Mouse (Mus musculus) stomach, embryonic 16.5 days (tissue): ENCODE data around the gene S100a6. TPM values are rescaled to one million over a fixed set of nuclear protein-coding genes. Genes with fewer than 3 reads are reported as not detected.

ENCODE experiments used
- ATAC-seq: fragments of 200-750 bp; cut with Nextera tagmentation; 2 replicates; pipeline ENCODE4 v1.8.0; 2017; ENCODE audit warnings: moderate number of reproducible peaks, moderate TSS enrichment; ENCODE audit not compliant: insufficient read depth, low FRiP score
- H3K27ac ChIP-seq: fragments of 300-500 bp; sonication (generic); 2 replicates; pipeline ENCODE4 v1.5.1; 2014; ENCODE audit warnings: low read length
- H3K27me3 ChIP-seq: fragments of 300-500 bp; sonication (generic); 2 replicates; pipeline ENCODE4 v1.6.1; 2014; ENCODE audit warnings: low read length, control low read depth, mixed read lengths; ENCODE audit not compliant: control insufficient read depth, insufficient read depth
- H3K36me3 ChIP-seq: fragments of 300-500 bp; sonication (generic); 2 replicates; pipeline ENCODE4 v1.6.1; 2014; ENCODE audit warnings: low read length; ENCODE audit not compliant: control insufficient read depth, insufficient read depth
- H3K4me1 ChIP-seq: fragments of 300-500 bp; sonication (generic); 2 replicates; pipeline ENCODE4 v1.6.1; 2014; ENCODE audit warnings: low read length, control low read depth, mixed read lengths; ENCODE audit not compliant: control insufficient read depth, insufficient read depth
- H3K4me2 ChIP-seq: fragments of 300-500 bp; sonication (generic); 2 replicates; pipeline ENCODE4 v1.6.1; 2014; ENCODE audit warnings: low read depth, low read length, mixed read lengths
- H3K4me3 ChIP-seq: fragments of 300-500 bp; sonication (generic); replicated peaks from 2 replicates; pipeline ENCODE4 v1.5.1; 2014; ENCODE audit warnings: mild to moderate bottlenecking, low read length
- H3K9ac ChIP-seq: fragments of 300-500 bp; sonication (generic); 2 replicates; pipeline ENCODE4 v1.6.1; 2014; ENCODE audit warnings: low read length
- H3K9me3 ChIP-seq: fragments of 300-500 bp; sonication (generic); replicated peaks from 2 replicates; pipeline ENCODE4 v1.6.1; 2016; ENCODE audit warnings: low read length, control low read depth; ENCODE audit not compliant: control insufficient read depth
- whole genome bisulfite sequencing: fragments of 180-500 bp; shearing (Covaris S2); extraction: QIAGEN DNeasy Blood & Tissue Kit; methylation state at CpG from one replicate; pipeline ENCODE4 v1.1.7; 2014; 5-methylcytosine and 5-hydroxymethylcytosine counted together
- polyA plus RNA-seq: library from polyadenylated mRNA; unstranded; fragments of >200 nt; fragmentation: Nextera tagmentation; extraction: Ambion mirVana; gene quantifications from 2 replicates; pipeline ENCODE4 v1.2.1, GENCODE M21; 2015

The S100a6 gene
- polyA plus RNA-seq, 1 experiment from 2014 or later: 820 TPM

DNA sequence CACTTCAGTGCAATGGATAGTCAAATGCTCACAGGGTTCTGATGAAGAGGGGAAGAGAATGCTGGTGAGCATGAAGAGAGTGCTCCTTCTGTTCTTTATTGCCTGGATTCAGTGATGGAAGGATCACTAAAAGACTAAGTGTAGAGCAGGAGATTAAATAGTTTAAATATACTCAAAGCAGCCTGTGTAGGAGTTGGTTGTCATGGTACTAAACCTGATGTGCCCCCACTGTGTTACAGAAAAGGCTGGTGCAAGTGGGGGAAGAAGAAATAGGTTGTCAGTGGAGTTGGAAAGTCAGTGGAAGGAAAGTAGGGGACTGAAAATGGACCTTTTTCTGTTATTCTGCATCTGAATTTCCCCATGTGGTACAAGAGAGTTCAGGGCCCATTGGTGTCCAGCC lies 36.3 kb downstream of the S100a6 start:
- Histone ChIP-seq H3K27me3 (no peaks in the 10 kb centered on the region), H3K9me3 (no peaks in the 10 kb centered on the region), H3K27ac (no peak overlapping the region), H3K36me3 (no peaks in the 10 kb centered on the region), H3K4me2 (no peak overlapping the region), H3K4me3 (no peak overlapping the region), H3K9ac (no peak overlapping the region), H3K4me1 (no peaks in the 10 kb centered on the region)
- no peak for ATAC-seq

DNA sequence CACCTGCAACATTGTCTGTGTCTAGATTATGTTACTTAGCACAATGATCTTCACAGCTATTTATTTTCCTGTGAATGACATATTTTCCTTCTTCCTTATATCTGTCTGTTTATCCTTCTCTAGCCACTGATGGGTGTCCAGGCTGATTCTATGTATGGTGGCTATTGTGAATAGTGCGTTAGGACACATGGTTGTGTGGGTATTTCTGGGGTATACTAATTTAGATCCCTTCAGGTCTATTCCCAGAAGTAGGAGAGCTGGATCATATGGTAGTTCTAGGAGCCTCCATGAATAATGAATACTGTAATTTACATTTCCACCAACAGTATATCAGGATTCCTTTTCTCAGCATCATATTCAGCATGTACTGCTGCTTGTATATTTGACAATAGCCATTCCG lies 37.1 kb downstream of the S100a6 start:
- H3K4me1 ChIP-seq: no peaks in the 10 kb centered on the region
- 89% methylated on average over 2 of the region's 2 CpGs for WGBS
- ATAC-seq: no peak
- no peaks in the 10 kb centered on the region for H3K27me3 ChIP-seq
- no peak overlapping the region for H3K27ac ChIP-seq
- H3K4me2 ChIP-seq: no peak overlapping the region
- no peak overlapping the region for H3K4me3 ChIP-seq
- no peaks in the 10 kb centered on the region for H3K9me3 ChIP-seq
- no peak overlapping the region for H3K9ac ChIP-seq
- H3K36me3 ChIP-seq: no peaks in the 10 kb centered on the region

DNA sequence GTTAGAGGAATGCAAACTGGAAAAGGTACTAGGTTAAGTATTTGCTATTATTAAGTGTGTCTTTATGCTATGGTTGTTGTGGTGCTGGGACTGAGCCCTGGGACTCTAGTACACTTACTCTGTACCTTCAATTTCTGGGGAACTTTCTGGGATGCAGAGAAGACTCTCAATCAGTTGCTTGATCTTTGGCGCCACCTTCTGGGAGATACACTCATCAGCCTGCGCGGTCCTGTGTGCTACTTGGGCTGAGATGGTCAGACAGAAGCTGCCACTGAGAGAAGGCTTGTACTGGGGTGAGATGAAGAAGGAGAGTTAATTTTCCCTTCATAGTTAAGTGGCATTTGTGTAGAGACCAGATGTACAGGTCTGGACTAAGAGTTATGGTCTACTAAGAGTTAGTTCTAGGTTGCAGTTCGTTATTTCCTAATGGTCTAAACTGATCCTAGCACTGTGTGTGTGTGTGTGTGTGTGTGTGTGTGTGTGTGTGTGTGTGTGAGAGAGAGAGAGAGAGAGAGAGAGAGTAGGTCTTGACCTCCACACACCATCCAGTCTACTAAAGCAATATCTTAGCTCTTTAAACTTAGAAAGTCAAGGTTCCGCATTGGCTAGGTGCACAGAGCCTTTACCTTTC lies 40.3 kb downstream of the S100a6 start:
- H3K27ac ChIP-seq: no peak overlapping the region
- H3K36me3 ChIP-seq: no peaks in the 10 kb centered on the region
- H3K27me3 ChIP-seq: no peaks in the 10 kb centered on the region
- WGBS: 33% methylated on average over 5 of the region's 5 CpGs
- no peak overlapping the region for H3K4me2 ChIP-seq
- H3K9me3 ChIP-seq: no peaks in the 10 kb centered on the region
- no peaks in the 10 kb centered on the region for H3K4me1 ChIP-seq
- ATAC-seq: peak; percentile 79; the same call in 1 of the 2 replicates
- no peak overlapping the region for H3K9ac ChIP-seq
- no peak overlapping the region for H3K4me3 ChIP-seq

DNA sequence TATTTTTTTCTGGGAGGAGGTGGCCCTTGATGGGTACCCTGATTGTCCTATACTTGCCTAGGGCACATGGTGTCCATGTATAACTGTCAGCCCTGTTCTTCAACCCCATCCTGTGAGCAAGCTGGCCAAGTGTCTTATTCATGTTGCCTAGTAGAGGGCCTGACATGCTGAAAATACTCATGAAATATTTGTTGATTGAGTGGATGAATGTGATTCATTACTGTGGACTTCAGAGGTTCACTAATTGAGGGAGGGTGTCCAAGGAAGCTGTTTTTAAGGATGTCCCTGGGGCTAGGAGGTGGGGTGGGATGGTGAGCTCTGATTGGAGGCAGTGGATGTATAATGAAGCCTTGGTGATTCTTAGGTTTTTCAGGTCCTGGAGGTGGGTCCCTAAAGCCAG lies 41.0 kb downstream of the S100a6 start, which contains the start of gene S100a7a:
Gene S100a7a (plus strand): TSS at position 301 of the 400 bp plus-strand sequence.
- Histone ChIP-seq H3K27ac (no peak within 1 kb of the TSS), H3K27me3 (no peaks in the 10 kb centered on the region), H3K4me2 (no peak within 1 kb of the TSS), H3K9me3 (no peaks in the 10 kb centered on the region), H3K36me3 (no peaks in the 10 kb centered on the region), H3K4me3 (no peak within 1 kb of the TSS), H3K9ac (no peak within 1 kb of the TSS), H3K4me1 (no peaks in the 10 kb centered on the region)
- ATAC-seq: no peak

DNA sequence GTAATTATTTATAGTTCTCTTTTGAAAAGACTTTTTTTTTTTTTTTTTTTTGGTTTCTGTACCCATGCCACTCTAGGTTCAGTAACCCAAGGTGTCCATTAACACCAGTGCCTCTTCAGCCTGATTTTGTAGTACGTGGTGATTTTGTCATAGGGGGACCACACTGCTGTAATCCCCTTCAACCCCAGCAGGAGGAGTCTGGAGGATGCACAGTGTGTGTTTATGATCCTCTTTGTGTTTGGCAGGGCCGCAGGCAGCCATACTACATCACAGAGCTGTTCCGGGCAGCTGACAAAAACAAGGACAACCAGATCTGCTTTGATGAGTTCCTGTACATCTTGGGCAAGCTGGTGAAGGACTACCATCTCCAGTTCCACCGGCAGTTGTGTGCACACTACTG lies 44.7 kb downstream of the S100a6 start:
- Histone ChIP-seq H3K4me2 (no peak overlapping the region), H3K9ac (no peak overlapping the region), H3K36me3 (no peaks in the 10 kb centered on the region), H3K4me1 (no peaks in the 10 kb centered on the region), H3K27ac (no peak overlapping the region), H3K9me3 (no peaks in the 10 kb centered on the region), H3K27me3 (no peaks in the 10 kb centered on the region), H3K4me3 (no peak overlapping the region)
- ATAC-seq: no peak
- 81% methylated on average over 4 of the region's 4 CpGs for WGBS

DNA sequence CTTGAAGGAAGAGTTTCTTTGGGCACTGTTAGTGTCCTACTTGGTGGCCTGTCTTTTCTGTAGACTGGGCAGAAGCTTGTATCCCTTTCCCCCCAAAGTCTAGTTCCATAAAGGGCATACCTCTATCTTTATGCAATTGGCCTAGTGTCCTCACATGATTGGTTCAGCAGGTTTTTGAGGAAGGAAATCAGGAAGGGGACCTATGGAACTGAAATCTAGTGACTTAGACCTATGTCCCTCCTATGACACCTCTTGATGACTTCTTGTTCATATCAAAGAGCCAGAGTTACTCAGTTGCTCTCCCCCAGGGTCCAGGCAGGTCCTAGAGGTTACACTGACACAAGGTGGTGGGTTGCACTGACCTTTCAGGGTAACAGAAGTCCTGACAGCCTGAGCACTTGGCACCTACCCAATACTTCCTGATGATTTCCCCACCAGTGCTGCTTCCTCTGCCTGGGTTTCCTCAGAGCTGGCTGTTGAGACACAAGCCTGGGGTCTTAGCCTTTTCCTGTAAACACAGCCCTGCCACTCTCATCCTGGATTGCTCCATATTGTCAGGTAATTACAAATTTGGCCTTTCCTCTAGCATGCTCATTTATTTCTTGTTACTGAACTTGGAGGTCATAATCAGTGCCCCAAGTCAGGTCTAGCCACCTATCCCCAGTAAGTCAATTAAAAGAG lies 46.8 kb downstream of the S100a6 start:
- Histone ChIP-seq H3K27ac (no peak overlapping the region), H3K36me3 (no peaks in the 10 kb centered on the region), H3K9ac (no peak overlapping the region), H3K9me3 (no peaks in the 10 kb centered on the region), H3K4me1 (no peaks in the 10 kb centered on the region), H3K4me3 (no peak overlapping the region), H3K27me3 (no peaks in the 10 kb centered on the region), H3K4me2 (no peak overlapping the region)
- ATAC-seq: no peak

DNA sequence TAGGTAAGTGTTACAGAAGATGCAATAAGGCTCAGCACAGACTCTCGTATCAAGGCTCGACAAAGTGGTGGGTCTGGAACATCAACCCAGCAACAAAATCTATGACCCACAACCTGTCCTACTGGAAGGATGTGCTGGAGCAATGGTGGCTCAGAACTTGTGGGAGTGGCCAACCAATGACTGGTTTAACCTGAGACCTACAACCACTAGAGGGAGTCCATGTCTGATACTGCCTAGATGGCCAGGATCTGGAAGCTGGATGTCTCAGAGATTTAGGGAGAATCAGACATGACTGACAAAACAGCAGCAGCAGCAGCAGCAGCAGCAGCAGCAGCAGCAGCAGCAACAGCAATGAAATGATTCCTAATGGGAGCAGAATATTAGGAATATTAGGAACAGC lies 51.5 kb downstream of the S100a6 start:
- H3K27me3 ChIP-seq: no peaks in the 10 kb centered on the region
- no peak overlapping the region for H3K4me2 ChIP-seq
- H3K4me1 ChIP-seq: no peaks in the 10 kb centered on the region
- no peaks in the 10 kb centered on the region for H3K9me3 ChIP-seq
- WGBS: 84% methylated on average over 2 of the region's 2 CpGs
- H3K36me3 ChIP-seq: no peaks in the 10 kb centered on the region
- H3K9ac ChIP-seq: no peak overlapping the region
- no peak overlapping the region for H3K4me3 ChIP-seq
- no peak overlapping the region for H3K27ac ChIP-seq
- ATAC-seq: no peak

DNA sequence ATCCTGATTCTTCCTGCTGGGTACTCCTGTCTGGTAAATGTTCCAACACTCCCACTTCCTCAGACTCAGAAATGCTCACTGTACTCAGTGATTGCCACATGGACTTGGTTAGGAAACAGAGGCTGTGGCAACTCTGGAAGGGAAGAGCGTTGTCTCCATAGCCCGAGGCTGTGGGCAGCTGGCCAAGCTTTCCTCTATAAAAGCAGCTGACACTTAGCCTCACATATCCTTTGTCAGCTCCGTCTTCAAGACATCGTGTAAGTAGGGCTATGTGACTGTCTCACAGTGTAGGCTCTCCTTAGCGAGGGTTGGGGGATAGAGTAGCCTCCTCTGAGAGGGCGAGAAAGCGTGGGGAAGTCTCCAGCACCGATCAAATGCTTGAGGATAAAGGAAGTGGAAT lies 56.2 kb downstream of the S100a6 start, which contains the start of gene S100a8:
Gene S100a8 (plus strand): TSS at position 133 of the 400 bp plus-strand sequence.
- 60% methylated on average over 8 of the region's 8 CpGs for WGBS
- H3K27ac ChIP-seq: no peak within 1 kb of the TSS
- no peak within 1 kb of the TSS for H3K4me3 ChIP-seq
- ATAC-seq: no peak
- H3K36me3 ChIP-seq: no peaks in the 10 kb centered on the region
- no peaks in the 10 kb centered on the region for H3K27me3 ChIP-seq
- no peak within 1 kb of the TSS for H3K9ac ChIP-seq
- no peak within 1 kb of the TSS for H3K4me2 ChIP-seq
- no peaks in the 10 kb centered on the region for H3K9me3 ChIP-seq
- H3K4me1 ChIP-seq: no peaks in the 10 kb centered on the region
